Mouse (Mus musculus) CH12F3 (cell line): ENCODE measurements around the gene Olfr482.

Experiments used
- in situ Hi-C: fragments of 300-500 bp; cut with MboI; formaldehyde crosslinking; loops from 2 replicates; pipeline ENCODE4 v1.14.3; 2020; ENCODE audit warnings: low sequenced_read_pairs

The Olfr482 gene

DNA sequence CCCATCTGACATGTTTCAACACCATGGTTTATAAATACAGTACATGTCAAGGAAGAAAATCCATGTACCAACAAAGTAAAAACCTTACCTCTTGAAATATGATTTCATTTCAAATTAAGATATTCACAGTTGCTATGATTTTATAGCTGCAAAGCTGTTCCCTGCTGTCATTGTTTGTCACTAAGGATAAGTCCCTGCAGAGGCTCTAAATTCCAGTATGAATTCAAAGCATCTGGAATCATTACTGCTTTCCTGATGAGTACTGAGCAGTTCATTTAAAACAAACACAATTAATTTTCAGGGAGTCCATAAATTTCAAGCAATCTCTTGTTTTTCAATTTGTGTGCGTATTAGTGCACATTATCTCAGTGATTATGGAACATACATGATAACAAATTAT is at the start of gene Olfr482:
Gene Olfr482, minus strand, starts transcription at position 101 of the 400 bp plus-strand sequence.
- in situ Hi-C loops: no loop called here

DNA sequence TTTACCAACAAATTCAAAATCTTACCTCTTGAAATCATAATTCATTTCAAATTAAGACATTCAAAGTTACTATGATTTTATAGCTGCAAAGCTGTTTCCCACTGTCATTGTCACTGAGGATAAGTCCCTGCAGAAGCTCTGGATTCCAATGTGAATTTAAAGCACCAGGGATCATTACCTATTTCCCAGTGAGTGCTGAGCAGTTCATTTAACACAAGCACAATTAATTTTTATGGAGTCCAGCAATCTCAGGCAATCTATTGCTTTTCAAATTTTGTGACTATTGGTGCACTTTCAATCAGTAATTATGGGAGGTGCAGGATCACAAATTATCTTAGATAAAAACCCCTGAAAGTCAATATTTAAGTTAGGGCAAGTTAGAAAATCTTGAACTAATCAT is 30.0 kb upstream of the Olfr482 start, which contains the start of gene Olfr484:
Gene Olfr484, minus strand, starts transcription at position 101 of the 400 bp plus-strand sequence.
- in situ Hi-C loops: no loop called here

DNA sequence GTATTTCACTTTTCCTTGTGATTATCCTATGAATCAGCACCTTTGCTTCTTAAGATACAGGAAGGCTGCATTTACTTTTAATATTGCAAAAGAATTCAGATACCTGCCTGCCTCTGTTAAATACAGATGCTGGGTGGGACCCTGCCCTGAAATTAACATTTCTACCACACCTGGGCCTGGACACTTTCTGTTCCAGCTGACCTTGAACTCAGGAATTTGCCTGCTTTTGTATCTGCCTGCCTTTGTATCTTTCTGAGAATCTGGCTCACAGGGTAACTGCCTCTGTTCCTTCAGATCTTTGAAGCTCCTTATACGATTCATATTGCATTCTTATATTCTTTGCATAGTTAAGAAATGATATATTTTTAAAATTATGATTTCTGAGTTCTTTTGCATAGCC is 24.0 kb upstream of the Olfr482 start:
- in situ Hi-C loops: no loop called here

DNA sequence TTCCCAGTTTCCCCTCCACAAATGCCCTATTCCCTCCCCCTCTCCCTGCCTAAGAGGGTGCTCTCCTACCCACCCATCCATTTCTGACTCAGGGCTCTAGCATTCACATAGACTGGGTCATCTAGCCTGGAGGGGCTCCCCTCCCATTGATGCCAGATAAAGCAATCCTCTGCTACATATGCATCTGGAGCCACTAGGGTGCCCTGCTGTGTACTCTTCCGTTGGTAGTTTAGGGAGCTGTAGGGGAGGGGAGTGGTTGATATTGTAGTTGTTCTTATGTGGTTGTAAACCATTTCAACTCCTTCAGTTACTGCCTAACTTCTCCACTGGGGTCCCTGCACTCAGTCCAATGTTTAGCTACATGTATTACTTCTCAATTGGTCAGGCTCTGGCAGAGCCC is 23.3 kb upstream of the Olfr482 start:
- in situ Hi-C loops: no loop called here

DNA sequence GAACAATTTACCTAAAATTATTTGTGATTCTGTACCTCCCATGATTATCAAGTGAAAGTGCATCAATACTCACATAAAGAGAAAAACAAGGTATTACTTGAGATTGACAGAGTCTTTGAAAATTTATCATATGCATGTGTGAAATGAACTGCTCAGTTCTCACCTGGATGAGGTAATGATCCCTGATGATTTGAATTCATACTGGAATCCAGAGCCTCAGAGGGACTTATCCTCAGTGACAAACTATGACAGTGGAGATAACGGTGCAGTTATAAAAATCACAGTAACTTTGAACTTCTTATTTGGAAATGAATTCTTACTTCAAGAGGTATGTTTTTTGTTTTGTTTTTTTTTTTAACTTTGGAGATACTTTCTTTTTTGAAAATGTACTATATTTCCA is 3.2 kb upstream of the Olfr482 start, which contains the start of gene Olfr483:
Gene Olfr483, plus strand, starts transcription at position 301 of the 400 bp plus-strand sequence.
- in situ Hi-C loops: no loop called here

DNA sequence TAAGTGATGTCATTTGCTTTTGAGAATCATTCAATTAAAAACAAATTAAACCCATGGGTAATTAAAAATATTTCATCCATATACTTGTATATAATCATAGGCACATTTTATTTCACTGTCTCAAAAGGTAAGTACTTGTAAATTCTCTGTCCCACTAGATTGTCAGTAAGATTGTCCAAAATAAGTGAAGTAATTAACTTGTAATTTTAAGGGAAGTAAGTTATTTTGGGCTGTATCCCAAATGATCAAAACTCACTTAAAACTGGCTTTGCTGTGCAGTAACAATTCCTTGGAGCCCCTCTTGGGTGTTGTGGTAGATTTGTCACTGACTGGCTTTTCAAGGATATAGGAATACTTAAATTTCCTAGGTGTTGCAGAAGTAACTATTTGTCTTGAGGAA is 17.8 kb downstream of the Olfr482 start, which contains the start of gene Olfr481:
Gene Olfr481, plus strand, starts transcription at position 301 of the 400 bp plus-strand sequence.
- in situ Hi-C loops: no loop called here

DNA sequence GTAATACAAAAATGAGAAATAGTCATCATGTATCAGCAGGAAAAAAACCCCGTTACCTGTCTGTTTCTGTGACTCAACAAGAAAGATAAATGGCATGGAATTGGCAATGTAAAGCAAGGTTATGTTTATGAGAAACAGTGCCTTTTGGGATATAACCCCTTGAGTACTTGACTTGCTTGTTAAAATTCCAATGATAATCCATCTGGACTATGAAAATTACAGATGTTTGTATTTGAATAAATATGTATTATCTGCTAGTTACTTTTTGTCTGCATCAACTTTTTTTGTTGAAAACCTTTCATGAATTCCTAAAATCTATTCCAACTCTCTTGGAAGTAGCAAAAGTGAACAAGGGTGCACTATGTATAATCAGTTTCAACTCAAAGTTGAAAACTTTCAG is 30.1 kb downstream of the Olfr482 start, which contains the start of gene Olfr480:
Gene Olfr480, minus strand, starts transcription at position 101 of the 400 bp plus-strand sequence.
- in situ Hi-C loops: no loop called here

DNA sequence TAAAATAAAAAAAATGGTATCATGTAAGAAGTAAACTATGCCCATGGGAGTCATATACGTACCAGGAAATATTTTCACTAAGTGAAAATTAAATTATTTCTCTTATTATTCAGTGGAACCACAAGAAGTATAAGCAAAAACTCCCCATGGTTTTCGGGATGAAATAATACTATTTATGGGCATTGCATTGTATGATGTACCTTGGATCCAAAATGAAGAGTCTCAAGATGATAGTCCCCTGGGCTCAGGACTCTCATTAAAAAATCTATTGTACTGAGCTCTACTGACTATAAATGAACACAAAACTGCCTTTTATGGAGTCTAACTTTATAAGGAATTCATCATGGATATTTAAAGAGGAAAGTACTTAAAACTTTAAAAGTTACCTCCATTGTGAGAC is 47.0 kb downstream of the Olfr482 start, which contains the start of gene Olfr479:
Gene Olfr479, plus strand, starts transcription at position 301 of the 400 bp plus-strand sequence.
- in situ Hi-C loops: no loop called here
